In the genomic region with DNA sequence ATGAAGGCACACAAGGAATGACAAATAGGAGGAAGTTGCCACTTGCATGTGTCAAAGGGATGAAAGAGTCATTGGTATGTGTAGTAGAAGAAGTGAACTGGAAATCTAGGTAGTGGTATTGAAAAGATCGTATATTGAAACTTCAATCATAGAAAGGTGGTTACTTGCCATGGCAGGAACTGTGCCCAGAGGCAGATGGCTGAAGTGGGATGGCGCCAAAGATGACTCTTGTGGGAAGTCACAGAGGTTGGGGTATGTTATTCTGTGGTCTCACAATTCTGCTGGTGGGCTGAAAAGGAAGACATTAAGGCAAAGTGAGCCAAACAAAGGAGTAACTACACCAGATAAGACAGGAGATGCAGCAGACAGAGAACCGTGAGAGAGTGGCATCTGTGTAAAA, we compare ENCODE assay signal across 12 mouse cellular contexts.
"Had no signal": no experiment of that assay in that cellular context is flagged by ENCODE, and none has a peak within 500 bp of the region (broad histone marks: within the 10 kb centered on the region; RNA-seq: fewer than 3 reads in every experiment).

No protein-coding gene starts in this region.

- DNase-seq: retina, postnatal 1 day; right cerebral cortex, adult 18-20 months; right cerebral cortex, postnatal 14 days; right cerebral cortex, postnatal 25 days; right cerebral cortex, postnatal 4 days; spleen, adult 18-20 months; thymus, adult 18-20 months; thymus, adult 2 months; thymus, postnatal 14 days; thymus, postnatal 25 days; thymus, postnatal 36 days; thymus, postnatal 4 days had no signal
